Mouse (Mus musculus) G1E-ER4 (cell line): ENCODE measurements around the gene Krt34. TPM values are rescaled to one million over a fixed set of nuclear protein-coding genes. Genes with fewer than 3 reads are reported as not detected.

Experiments used
- GATA1 ChIP-seq: IDR thresholded peaks from one replicate; pipeline ENCODE4 v1.8.0; 2012; ENCODE audit warnings: low read length, inconsistent platforms
- polyA plus RNA-seq: library from polyadenylated mRNA; stranded (reverse); fragments of >175 nt; gene quantifications from 2 replicates; pipeline ENCODE4 v1.2.3, GENCODE M21; 2012

Krt34 gene
- polyA plus RNA-seq, 1 experiment: not detected

- TF ChIP-seq GATA1: no peak
Observed at GRCm38 (mm10) chr11:100013691-100014171, 27.6 kb downstream of the Krt34 start.

DNA sequence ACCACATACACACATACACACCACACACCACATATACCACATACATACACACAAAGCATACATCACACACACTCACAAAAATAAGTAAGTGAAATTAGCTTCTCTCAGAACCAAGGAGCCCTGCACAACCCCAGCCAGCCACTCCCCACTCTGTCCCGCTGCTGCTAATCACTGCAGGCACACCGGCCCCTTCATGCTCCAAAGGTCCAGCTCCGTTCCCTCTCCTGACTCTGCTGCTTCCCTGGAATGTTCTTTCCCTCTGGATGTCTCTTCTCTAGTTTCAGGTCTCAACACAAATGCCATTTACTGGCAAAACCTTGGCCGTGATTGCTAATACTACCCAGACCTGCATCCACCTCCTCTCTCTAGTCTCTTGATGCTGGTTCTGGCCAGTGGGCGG, 30.7 kb downstream of the Krt34 start:
- no peak for TF ChIP-seq GATA1

GRCm38 (mm10) chr11:100008336-100008735, 33.0 kb downstream of the Krt34 start:
- no peak for TF ChIP-seq GATA1

DNA sequence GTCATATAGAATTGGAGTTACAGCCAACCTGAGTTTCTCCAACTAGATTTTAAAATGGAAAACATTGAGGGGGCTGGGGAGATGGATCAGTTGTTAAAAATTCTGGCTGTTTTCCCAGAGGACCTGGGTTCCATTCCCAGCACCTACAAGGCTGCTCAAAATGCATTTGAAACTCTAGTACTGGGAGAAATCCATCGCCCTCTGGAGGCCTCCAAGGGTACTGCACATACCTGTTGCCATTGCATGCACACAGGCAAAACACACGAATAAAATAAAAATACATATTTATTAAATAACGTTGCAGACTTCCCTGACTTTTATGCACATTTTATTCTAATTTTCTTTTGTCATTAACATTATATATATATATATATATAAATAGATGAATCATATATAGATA, 34.7 kb downstream of the Krt34 start:
- no peak for TF ChIP-seq GATA1

- TF ChIP-seq GATA1: no peak
Observed at GRCm38 (mm10) chr11:100005905-100006304, 35.4 kb downstream of the Krt34 start.

GRCm38 (mm10) chr11:100004846-100005245, 36.5 kb downstream of the Krt34 start:
- no peak for TF ChIP-seq GATA1

- TF ChIP-seq GATA1: no peak
Observed at GRCm38 (mm10) chr11:99999091-99999490, 42.3 kb downstream of the Krt34 start.

DNA sequence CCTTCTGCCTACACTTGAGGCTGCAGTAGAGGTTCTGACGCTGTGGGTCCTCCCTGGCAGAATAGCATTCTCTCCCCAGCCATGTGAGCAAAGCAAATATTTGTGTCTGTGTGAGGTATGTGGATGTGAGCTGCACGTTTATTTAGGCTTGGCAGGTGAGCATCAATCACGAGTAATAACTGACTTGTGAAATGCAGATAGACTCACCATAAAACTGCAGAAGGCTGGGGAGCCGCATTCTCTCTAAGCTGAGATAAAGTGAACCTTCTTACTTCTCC, 47.0 kb downstream of the Krt34 start:
- TF ChIP-seq GATA1: no peak

GRCm38 (mm10) chr11:99993620-99994383, 47.6 kb downstream of the Krt34 start, which contains the start of gene Krtap17-1:
Gene Krtap17-1, minus strand, starts transcription at chr11:99993994.
- TF ChIP-seq GATA1: no peak

- TF ChIP-seq GATA1: no peak
Observed at GRCm38 (mm10) chr11:99990571-99990970, 50.8 kb downstream of the Krt34 start.

DNA sequence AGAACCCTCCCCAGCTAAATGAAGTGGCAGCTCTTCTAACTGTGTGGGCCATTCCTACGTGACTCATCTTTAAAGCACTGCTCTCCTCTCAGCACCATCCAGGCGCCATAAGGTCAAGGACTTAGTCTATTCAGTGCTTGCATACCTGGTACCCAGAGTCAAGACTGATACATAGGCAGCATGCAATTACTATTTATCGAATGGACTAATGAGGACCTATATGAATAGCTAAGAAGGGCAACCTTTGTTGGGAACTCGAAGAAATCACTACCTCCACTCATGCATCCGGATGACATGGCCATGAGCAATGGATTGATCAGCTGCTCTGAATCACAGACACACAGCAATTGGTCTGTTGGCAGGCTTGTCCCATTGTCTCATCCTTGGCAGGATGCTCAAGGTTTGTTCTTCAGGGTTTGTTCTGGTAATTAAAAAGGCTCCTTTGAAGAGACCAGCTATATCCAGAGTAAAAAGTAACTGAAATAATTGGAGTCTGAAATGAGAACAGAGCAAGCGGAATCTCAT, 51.4 kb downstream of the Krt34 start:
- TF ChIP-seq GATA1: no peak

DNA sequence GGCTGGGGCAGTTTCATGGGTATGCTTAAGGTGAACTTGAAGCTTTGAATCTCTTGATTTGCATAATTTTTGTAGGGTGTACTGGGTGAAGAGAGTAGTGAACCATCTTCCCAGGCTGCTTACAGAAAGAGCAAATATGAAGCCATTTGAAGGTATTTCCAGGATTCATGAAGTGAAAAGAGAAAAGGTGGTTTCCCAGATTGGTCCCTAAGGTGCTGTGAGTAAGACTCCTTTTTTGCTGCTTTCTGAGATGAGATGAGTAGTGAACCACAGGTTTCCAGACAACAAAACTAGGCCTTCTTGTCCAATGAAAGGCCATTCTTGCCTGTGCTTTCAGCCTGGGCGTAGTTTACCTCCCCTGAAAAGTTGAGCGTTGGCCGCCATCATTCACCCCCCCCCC, 52.8 kb downstream of the Krt34 start:
- TF ChIP-seq GATA1: no peak

Other genes starting within 250 kb of the Krt34 start
- gene Gm11596, start 248.1 kb downstream of the Krt34 start, polyA plus RNA-seq: not detected in 2 replicates
- not detected in 2 replicates for gene Gm11569, start 242.6 kb downstream of the Krt34 start, polyA plus RNA-seq
- gene Gm11554, start 237.1 kb downstream of the Krt34 start, polyA plus RNA-seq: not detected in 2 replicates
- gene Krtap4-13, start 231.7 kb downstream of the Krt34 start, polyA plus RNA-seq: not detected in 2 replicates
- not detected in 2 replicates for gene Gm11564, start 225.9 kb downstream of the Krt34 start, polyA plus RNA-seq
- gene 2300003K06Rik, start 203.5 kb downstream of the Krt34 start, polyA plus RNA-seq: not detected in 2 replicates
- not detected in 2 replicates for gene Krtap4-16, start 189.9 kb downstream of the Krt34 start, polyA plus RNA-seq
- gene Gm11568, start 183.6 kb downstream of the Krt34 start, polyA plus RNA-seq: not detected in 2 replicates
- gene Gm11559, start 177.1 kb downstream of the Krt34 start, polyA plus RNA-seq: not detected in 2 replicates
- not detected in 2 replicates for gene Krtap9-1, start 168.2 kb downstream of the Krt34 start, polyA plus RNA-seq
- gene Gm11567, start 162.4 kb downstream of the Krt34 start, polyA plus RNA-seq: not detected in 2 replicates
- not detected in 2 replicates for gene Krtap31-1, start 133.6 kb downstream of the Krt34 start, polyA plus RNA-seq
- gene Gm11565, start 126.8 kb downstream of the Krt34 start, polyA plus RNA-seq: not detected in 2 replicates
- gene Krtap31-2, start 105.3 kb downstream of the Krt34 start, polyA plus RNA-seq: not detected in 2 replicates
- gene Krtap9-5, start 93.1 kb downstream of the Krt34 start, polyA plus RNA-seq: not detected in 2 replicates
- gene Krtap29-1, start 62.5 kb downstream of the Krt34 start, polyA plus RNA-seq: not detected in 2 replicates
- gene Krtap16-1, start 55.0 kb downstream of the Krt34 start, polyA plus RNA-seq: not detected in 2 replicates
- not detected in 2 replicates for gene Krtap17-1, start 47.6 kb downstream of the Krt34 start, polyA plus RNA-seq
- gene Krt33a, start 25.3 kb downstream of the Krt34 start, polyA plus RNA-seq: not detected in 2 replicates
- not detected in 2 replicates for gene Krt33b, start 11.7 kb downstream of the Krt34 start, polyA plus RNA-seq
- not detected in 2 replicates for gene Krt31, start 9.0 kb upstream of the Krt34 start, polyA plus RNA-seq
- gene Krt32, start 46.7 kb upstream of the Krt34 start, polyA plus RNA-seq: not detected in 2 replicates
- not detected in 2 replicates for gene Krt35, start 54.7 kb upstream of the Krt34 start, polyA plus RNA-seq
- gene Krt36, start 64.1 kb upstream of the Krt34 start, polyA plus RNA-seq: not detected in 2 replicates
- not detected in 2 replicates for gene Krt13, start 80.0 kb upstream of the Krt34 start, polyA plus RNA-seq
- gene Krt15, start 94.4 kb upstream of the Krt34 start, polyA plus RNA-seq: not detected in 2 replicates
- not detected in 2 replicates for gene Krt19, start 107.1 kb upstream of the Krt34 start, polyA plus RNA-seq
- gene Krt9, start 151.7 kb upstream of the Krt34 start, polyA plus RNA-seq: not detected in 2 replicates
- gene Krt14, start 166.0 kb upstream of the Krt34 start, polyA plus RNA-seq: not detected in 2 replicates
- gene Krt16, start 207.3 kb upstream of the Krt34 start, polyA plus RNA-seq: not detected in 2 replicates
- 0.04 TPM in 1 of 2 replicates, not detected in the other for gene Krt17, start 219.5 kb upstream of the Krt34 start, polyA plus RNA-seq
- gene Krt42, start 228.3 kb upstream of the Krt34 start, polyA plus RNA-seq: not detected in 2 replicates